Mouse (Mus musculus): ENCODE measurements around the gene D130043K22Rik. TPM values are rescaled to one million over a fixed set of nuclear protein-coding genes. Genes with fewer than 3 reads are reported as not detected.

Gene D130043K22Rik
- polyA plus RNA-seq (2016; fragmentation: Nextera tagmentation; extraction: Ambion mirVana) = 0.11 and 0.18 TPM in 2 replicates

GRCm38 (mm10) chr13:24844983-24845955 is at the start of gene D130043K22Rik:
D130043K22Rik (plus strand) TSS chr13:24845135.
- Histone ChIP-seq H3K4me2 (peak within 1 kb of the TSS; percentile 74), H3K27ac (no peak within 1 kb of the TSS), H3K4me3 (peak within 1 kb of the TSS; percentile 45), H3K4me1 (peaks cover 10% of the 10 kb centered on the region), H3K27me3 (replicated peaks) (peaks cover 9% of the 10 kb centered on the region; the same call in 1 of the 2 replicates), H3K9me3 (replicated peaks) (no peaks in the 10 kb centered on the region), H3K9ac (peak within 1 kb of the TSS; percentile 36; the same call in 1 of the 2 replicates), H3K36me3 (peaks cover 20% of the 10 kb centered on the region)
- peak; percentile 71 for ATAC-seq
- WGBS (ENCODE audit: insufficient replicate concordance) = 20% methylated on average over 40 of the region's 40 CpGs

- 93% methylated on average over 4 of the region's 4 CpGs for WGBS (ENCODE audit: insufficient replicate concordance)
- 0 out of 2 replicates have a peak, but pooled peaks cover 4% of the 10 kb centered on the region for H3K36me3 ChIP-seq
- peaks cover 15% of the 10 kb centered on the region for H3K4me1 ChIP-seq
- no peak overlapping the region for H3K4me2 ChIP-seq
- no peak overlapping the region for H3K9ac ChIP-seq
- H3K9me3 ChIP-seq (replicated peaks) = no peaks in the 10 kb centered on the region
- ATAC-seq = no peak
- no peak overlapping the region for H3K4me3 ChIP-seq
- H3K27me3 ChIP-seq (replicated peaks) = no peaks in the 10 kb centered on the region; the same call in 1 of the 2 replicates
- no peak overlapping the region for H3K27ac ChIP-seq
These were observed 46.2 kb upstream of the D130043K22Rik start for GRCm38 (mm10) chr13:24798686-24799085.

GRCm38 (mm10) chr13:24799378-24799777 is 45.6 kb upstream of the D130043K22Rik start:
- H3K9ac ChIP-seq = peak overlapping the region; percentile 100
- WGBS (ENCODE audit: insufficient replicate concordance) = 78% methylated on average over 5 of the region's 5 CpGs
- H3K36me3 ChIP-seq = 0 out of 2 replicates have a peak, but pooled peaks cover 8% of the 10 kb centered on the region
- H3K27ac ChIP-seq = peak overlapping the region; percentile 100
- H3K4me2 ChIP-seq = peak overlapping the region; percentile 90
- no peaks in the 10 kb centered on the region; the same call in 1 of the 2 replicates for H3K27me3 ChIP-seq (replicated peaks)
- peaks cover 20% of the 10 kb centered on the region for H3K4me1 ChIP-seq
- no peaks in the 10 kb centered on the region for H3K9me3 ChIP-seq (replicated peaks)
- H3K4me3 ChIP-seq = peak overlapping the region; percentile 97
- no peak for ATAC-seq

- no peaks in the 10 kb centered on the region for H3K9me3 ChIP-seq (replicated peaks)
- no peaks in the 10 kb centered on the region; the same call in 1 of the 2 replicates for H3K27me3 ChIP-seq (replicated peaks)
- peak overlapping the region; percentile 100 for H3K27ac ChIP-seq
- H3K4me3 ChIP-seq = peak overlapping the region; percentile 97
- peak; percentile 16 for ATAC-seq
- peaks cover 13% of the 10 kb centered on the region for H3K36me3 ChIP-seq
- WGBS (ENCODE audit: insufficient replicate concordance) = under 1% methylated on average over 31 of the region's 31 CpGs
- H3K4me2 ChIP-seq = peak overlapping the region; percentile 90
- H3K4me1 ChIP-seq = peaks cover 25% of the 10 kb centered on the region
- peak overlapping the region; percentile 100 for H3K9ac ChIP-seq
These were observed 44.8 kb upstream of the D130043K22Rik start for GRCm38 (mm10) chr13:24799925-24800673.

- under 1% methylated on average over 42 of the region's 42 CpGs for WGBS (ENCODE audit: insufficient replicate concordance)
- Histone ChIP-seq H3K36me3 (peaks cover 20% of the 10 kb centered on the region), H3K4me2 (peak overlapping the region; percentile 90), H3K27me3 (replicated peaks) (no peaks in the 10 kb centered on the region; the same call in 1 of the 2 replicates), H3K4me3 (peak overlapping the region; percentile 97), H3K9ac (peak overlapping the region; percentile 100), H3K9me3 (replicated peaks) (no peaks in the 10 kb centered on the region), H3K27ac (peak overlapping the region; percentile 100), H3K4me1 (peaks cover 31% of the 10 kb centered on the region)
- ATAC-seq = peak; percentile 95
These were observed 44.1 kb upstream of the D130043K22Rik start for GRCm38 (mm10) chr13:24800674-24801307.

DNA sequence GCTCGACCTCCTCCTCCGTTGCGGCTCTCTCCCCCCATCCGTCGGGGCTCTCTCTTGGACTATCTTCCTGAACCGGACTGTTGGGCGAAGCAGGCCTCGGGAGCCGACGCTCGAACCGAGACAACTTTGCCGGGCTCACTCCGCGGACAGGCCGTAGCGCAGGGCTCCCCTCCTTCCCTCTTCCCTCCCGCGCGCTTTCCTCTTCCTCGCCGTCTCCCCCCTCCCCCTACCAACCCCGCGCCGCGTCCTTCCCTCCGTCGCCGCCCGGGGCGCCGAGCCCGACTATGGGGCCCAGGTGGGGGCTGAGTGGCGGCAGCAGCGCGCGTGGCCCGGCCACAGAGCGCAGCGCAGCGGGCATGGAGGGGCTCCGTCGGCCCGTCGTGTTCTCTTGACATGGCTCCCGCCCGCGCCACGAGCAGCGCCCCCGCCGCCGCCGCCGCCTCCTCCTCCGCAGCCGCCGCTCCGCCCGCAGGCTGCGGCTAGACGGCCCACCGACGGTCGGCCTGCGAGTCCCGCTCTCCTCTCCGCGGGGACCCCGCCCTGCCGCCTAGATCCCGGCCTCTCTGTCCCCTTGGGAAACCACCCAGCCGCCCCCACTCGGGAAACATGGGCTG is 43.5 kb upstream of the D130043K22Rik start, which contains the start of gene BC005537:
TSS of gene BC005537 (plus strand) at position 350 of the 614 bp plus-strand sequence.
- peak within 1 kb of the TSS; percentile 100 for H3K9ac ChIP-seq
- ATAC-seq = peak; percentile 44
- peak within 1 kb of the TSS; percentile 97 for H3K4me3 ChIP-seq
- H3K4me2 ChIP-seq = peak within 1 kb of the TSS; percentile 90
- peak within 1 kb of the TSS; percentile 100 for H3K27ac ChIP-seq
- no peaks in the 10 kb centered on the region for H3K9me3 ChIP-seq (replicated peaks)
- under 1% methylated on average over 67 of the region's 74 CpGs for WGBS (ENCODE audit: insufficient replicate concordance)
- H3K4me1 ChIP-seq = peaks cover 34% of the 10 kb centered on the region
- H3K27me3 ChIP-seq (replicated peaks) = no peaks in the 10 kb centered on the region; the same call in 1 of the 2 replicates
- peaks cover 26% of the 10 kb centered on the region for H3K36me3 ChIP-seq

DNA sequence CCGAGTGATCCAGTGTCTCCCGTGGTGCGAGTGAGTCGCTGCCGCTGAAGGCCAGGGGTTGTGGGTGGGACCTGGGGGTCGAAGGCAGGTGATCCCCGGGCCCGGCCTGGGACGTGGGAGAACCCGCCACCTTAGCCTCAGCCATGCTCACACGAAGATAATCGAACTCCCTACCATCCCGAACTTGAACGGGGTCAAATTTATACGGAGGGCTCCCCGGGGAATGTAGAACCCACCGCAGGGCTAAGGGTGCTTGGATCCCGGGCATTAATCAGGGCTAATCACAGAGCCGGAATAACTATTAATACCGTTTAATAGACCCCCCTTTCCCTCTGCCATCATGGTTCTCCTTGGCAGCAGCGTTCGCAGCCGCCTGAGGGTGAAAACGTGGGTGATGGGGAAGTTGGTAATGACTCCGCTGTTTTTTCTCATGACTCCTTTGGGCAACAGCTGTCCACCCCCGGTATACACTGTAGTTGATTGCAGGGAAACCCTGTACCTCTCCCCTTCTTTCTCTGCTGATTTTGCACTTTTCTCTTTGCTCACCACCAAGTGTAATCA is 42.7 kb upstream of the D130043K22Rik start:
- H3K4me3 ChIP-seq = peak overlapping the region; percentile 97
- peak overlapping the region; percentile 90 for H3K4me2 ChIP-seq
- H3K9me3 ChIP-seq (replicated peaks) = no peaks in the 10 kb centered on the region
- H3K27ac ChIP-seq = peak overlapping the region; percentile 100
- under 1% methylated on average over 26 of the region's 26 CpGs for WGBS (ENCODE audit: insufficient replicate concordance)
- peak overlapping the region; percentile 100 for H3K9ac ChIP-seq
- no peaks in the 10 kb centered on the region for H3K27me3 ChIP-seq (replicated peaks)
- peaks cover 34% of the 10 kb centered on the region for H3K4me1 ChIP-seq
- H3K36me3 ChIP-seq = peaks cover 32% of the 10 kb centered on the region
- peak; percentile 27; the same call in 1 of the 2 replicates for ATAC-seq

GRCm38 (mm10) chr13:24803196-24803595 is 41.7 kb upstream of the D130043K22Rik start:
- H3K36me3 ChIP-seq = peaks cover 42% of the 10 kb centered on the region
- H3K4me1 ChIP-seq = peaks cover 34% of the 10 kb centered on the region
- no peaks in the 10 kb centered on the region for H3K27me3 ChIP-seq (replicated peaks)
- no peaks in the 10 kb centered on the region for H3K9me3 ChIP-seq (replicated peaks)
- H3K9ac ChIP-seq = peak overlapping the region; percentile 100
- H3K4me3 ChIP-seq = peak overlapping the region; percentile 97
- peak overlapping the region; percentile 100 for H3K27ac ChIP-seq
- ATAC-seq = no peak
- WGBS (ENCODE audit: insufficient replicate concordance) = 20% methylated on average over 2 of the region's 2 CpGs
- H3K4me2 ChIP-seq = peak overlapping the region; percentile 90

DNA sequence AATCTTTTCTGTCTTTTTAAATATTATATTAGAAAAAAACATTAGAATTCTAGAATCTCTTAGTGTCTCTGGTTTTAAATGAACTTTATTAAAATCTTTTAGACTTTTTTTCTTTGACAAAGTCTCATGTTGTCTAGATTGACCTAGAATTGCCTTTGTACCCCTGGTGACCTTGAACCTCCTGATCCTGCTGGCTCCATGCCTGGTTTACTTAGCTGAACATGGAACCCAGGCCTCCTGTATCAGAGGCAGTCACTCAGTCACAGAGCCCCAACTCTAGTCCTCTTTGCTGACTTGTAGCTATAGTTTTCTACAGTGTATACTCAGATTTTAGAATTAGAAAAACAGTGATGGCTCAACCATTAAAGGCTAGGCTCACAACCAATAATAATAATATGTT is 38.9 kb upstream of the D130043K22Rik start:
- Histone ChIP-seq H3K27me3 (replicated peaks) (no peaks in the 10 kb centered on the region), H3K27ac (no peak overlapping the region), H3K4me2 (no peak overlapping the region), H3K9ac (no peak overlapping the region), H3K36me3 (peaks cover 71% of the 10 kb centered on the region), H3K9me3 (replicated peaks) (no peaks in the 10 kb centered on the region), H3K4me1 (peaks cover 30% of the 10 kb centered on the region), H3K4me3 (no peak overlapping the region)
- ATAC-seq = no peak

GRCm38 (mm10) chr13:24812521-24812920 is 32.4 kb upstream of the D130043K22Rik start:
- Histone ChIP-seq H3K4me2 (no peak overlapping the region), H3K9me3 (replicated peaks) (no peaks in the 10 kb centered on the region), H3K27ac (no peak overlapping the region), H3K4me3 (no peak overlapping the region), H3K27me3 (replicated peaks) (no peaks in the 10 kb centered on the region), H3K4me1 (peaks cover 10% of the 10 kb centered on the region), H3K9ac (no peak overlapping the region), H3K36me3 (peaks cover 91% of the 10 kb centered on the region)
- no peak for ATAC-seq
- 88% methylated on average over 2 of the region's 2 CpGs for WGBS (ENCODE audit: insufficient replicate concordance)
